Mouse (Mus musculus): ENCODE results near the gene Plppr1. TPM values are rescaled to one million over a fixed set of nuclear protein-coding genes. Genes with fewer than 3 reads are reported as not detected.

Gene Plppr1
- polyA plus RNA-seq, 1 experiment: not detected

DNA sequence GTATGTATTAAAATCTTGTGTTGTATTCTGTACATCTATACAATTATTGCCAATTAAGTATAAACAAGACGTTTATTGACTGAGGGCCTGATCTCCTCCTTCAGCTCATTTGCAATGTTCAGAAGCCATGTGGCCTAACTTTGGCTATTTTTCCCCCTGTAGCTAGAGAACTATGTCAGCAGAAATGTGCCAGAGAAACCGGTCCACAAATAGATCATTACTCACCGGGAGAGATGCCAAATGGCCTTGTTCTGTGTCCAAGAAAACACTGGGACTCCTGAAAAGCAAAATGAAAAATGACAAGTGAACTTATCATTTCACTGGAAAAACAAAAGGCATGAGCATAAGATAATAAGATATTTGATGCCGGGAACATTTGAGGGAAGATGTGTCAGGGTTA is 13.8 kb downstream of the Plppr1 start:
- no peaks in the 10 kb centered on the region for H3K79me3 ChIP-seq (ENCODE audit: low read depth)
- TF ChIP-seq CEBPB (IDR thresholded peaks at IDR 0.05; ENCODE audit: low read depth) (no peak), FOSL1 (IDR thresholded peaks at IDR 0.05; ENCODE audit: insufficient read depth, low read length, poor library complexity, severe bottlenecking) (no peak), MAX (IDR thresholded peaks at IDR 0.05) (no peak), MYOG (IDR thresholded peaks at IDR 0.05; ENCODE audit: control insufficient read depth, extremely low read depth, insufficient read length) (no peak), MYOD1 (IDR thresholded peaks at IDR 0.05; ENCODE audit: control insufficient read depth, insufficient read length, low read depth) (no peak), USF1 (IDR thresholded peaks at IDR 0.05; ENCODE audit: low read depth) (no peak), CTCF (IDR thresholded peaks at IDR 0.05; ENCODE audit: control insufficient read depth, insufficient read depth, insufficient read length) (no peak)
- H3K4me3 ChIP-seq (ENCODE audit: insufficient read depth, poor library complexity, severe bottlenecking): no peak overlapping the region
- H3ac ChIP-seq (ENCODE audit: control insufficient read depth, insufficient read length, low read depth): no peak overlapping the region
- H3K36me3 ChIP-seq (ENCODE audit: control insufficient read depth, insufficient read depth): no peaks in the 10 kb centered on the region
- no peaks in the 10 kb centered on the region for H3K79me2 ChIP-seq (ENCODE audit: control insufficient read depth, insufficient read depth)
- H3K27me3 ChIP-seq (ENCODE audit: control insufficient read depth, insufficient read depth, insufficient read length): no peaks in the 10 kb centered on the region

DNA sequence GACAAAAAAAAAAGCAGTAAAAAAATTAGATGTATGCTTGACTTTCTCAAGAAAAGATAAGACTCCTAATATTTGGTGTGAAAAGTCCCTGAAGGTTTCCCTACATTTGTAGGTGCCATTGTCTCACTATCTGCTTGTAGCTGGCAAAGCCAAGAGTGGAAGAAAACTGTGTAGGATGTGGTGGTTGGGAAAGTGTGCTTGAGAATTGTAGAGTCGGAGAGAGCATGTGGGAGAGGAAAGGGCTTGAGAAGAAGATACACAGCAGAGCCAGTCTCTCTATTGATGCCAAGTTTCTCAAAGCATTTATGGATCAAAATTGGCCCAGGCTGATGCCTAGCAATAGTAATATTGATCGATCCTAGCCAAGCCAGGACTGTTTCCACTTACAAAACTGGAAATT is 16.8 kb downstream of the Plppr1 start:
- Histone ChIP-seq H3K36me3 (ENCODE audit: control insufficient read depth, insufficient read depth) (no peaks in the 10 kb centered on the region), H3K79me3 (ENCODE audit: low read depth) (no peaks in the 10 kb centered on the region), H3K27me3 (ENCODE audit: control insufficient read depth, insufficient read depth, insufficient read length) (no peaks in the 10 kb centered on the region), H3ac (ENCODE audit: control insufficient read depth, insufficient read length, low read depth) (no peak overlapping the region), H3K79me2 (ENCODE audit: control insufficient read depth, insufficient read depth) (no peaks in the 10 kb centered on the region), H3K4me3 (ENCODE audit: insufficient read depth, poor library complexity, severe bottlenecking) (no peak overlapping the region)
- TF ChIP-seq CEBPB (IDR thresholded peaks at IDR 0.05; ENCODE audit: low read depth): no peak
- no peak for TF ChIP-seq USF1 (IDR thresholded peaks at IDR 0.05; ENCODE audit: low read depth)
- no peak for TF ChIP-seq MYOG (IDR thresholded peaks at IDR 0.05; ENCODE audit: control insufficient read depth, extremely low read depth, insufficient read length)
- TF ChIP-seq MYOD1 (IDR thresholded peaks at IDR 0.05; ENCODE audit: control insufficient read depth, insufficient read length, low read depth): no peak
- TF ChIP-seq FOSL1 (IDR thresholded peaks at IDR 0.05; ENCODE audit: insufficient read depth, low read length, poor library complexity, severe bottlenecking): no peak
- TF ChIP-seq MAX (IDR thresholded peaks at IDR 0.05): no peak
- TF ChIP-seq CTCF (IDR thresholded peaks at IDR 0.05; ENCODE audit: control insufficient read depth, insufficient read depth, insufficient read length): no peak

DNA sequence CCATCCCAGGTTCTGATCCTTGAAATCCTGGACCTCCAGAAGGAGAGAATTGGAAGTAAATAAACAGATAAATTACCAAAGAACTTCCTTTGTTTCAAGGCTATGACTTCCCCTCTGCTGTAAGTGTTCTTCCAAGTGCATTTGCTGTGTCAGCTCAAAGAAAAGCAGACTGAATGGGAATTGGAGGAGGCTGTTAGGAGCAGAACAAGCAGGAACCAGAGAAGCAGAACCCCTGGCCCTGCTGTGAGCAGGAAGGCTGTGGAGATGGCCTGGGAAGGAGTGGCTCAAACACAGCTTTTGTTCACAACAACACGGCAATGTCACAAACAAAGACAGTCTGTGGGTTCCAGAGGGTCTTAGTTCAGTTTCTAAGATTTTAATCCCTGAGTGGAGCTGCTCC is 20.3 kb downstream of the Plppr1 start:
- no peak for TF ChIP-seq MAX (IDR thresholded peaks at IDR 0.05)
- no peak for TF ChIP-seq MYOG (IDR thresholded peaks at IDR 0.05; ENCODE audit: control insufficient read depth, extremely low read depth, insufficient read length)
- no peak for TF ChIP-seq CEBPB (IDR thresholded peaks at IDR 0.05; ENCODE audit: low read depth)
- TF ChIP-seq FOSL1 (IDR thresholded peaks at IDR 0.05; ENCODE audit: insufficient read depth, low read length, poor library complexity, severe bottlenecking): no peak
- TF ChIP-seq USF1 (IDR thresholded peaks at IDR 0.05; ENCODE audit: low read depth): no peak
- no peak for TF ChIP-seq CTCF (IDR thresholded peaks at IDR 0.05; ENCODE audit: control insufficient read depth, insufficient read depth, insufficient read length)
- no peak for TF ChIP-seq MYOD1 (IDR thresholded peaks at IDR 0.05; ENCODE audit: control insufficient read depth, insufficient read length, low read depth)
- Histone ChIP-seq H3K4me3 (ENCODE audit: insufficient read depth, poor library complexity, severe bottlenecking) (no peak overlapping the region), H3K36me3 (ENCODE audit: control insufficient read depth, insufficient read depth) (no peaks in the 10 kb centered on the region), H3K79me2 (ENCODE audit: control insufficient read depth, insufficient read depth) (no peaks in the 10 kb centered on the region), H3ac (ENCODE audit: control insufficient read depth, insufficient read length, low read depth) (no peak overlapping the region), H3K79me3 (ENCODE audit: low read depth) (no peaks in the 10 kb centered on the region), H3K27me3 (ENCODE audit: control insufficient read depth, insufficient read depth, insufficient read length) (no peaks in the 10 kb centered on the region)

DNA sequence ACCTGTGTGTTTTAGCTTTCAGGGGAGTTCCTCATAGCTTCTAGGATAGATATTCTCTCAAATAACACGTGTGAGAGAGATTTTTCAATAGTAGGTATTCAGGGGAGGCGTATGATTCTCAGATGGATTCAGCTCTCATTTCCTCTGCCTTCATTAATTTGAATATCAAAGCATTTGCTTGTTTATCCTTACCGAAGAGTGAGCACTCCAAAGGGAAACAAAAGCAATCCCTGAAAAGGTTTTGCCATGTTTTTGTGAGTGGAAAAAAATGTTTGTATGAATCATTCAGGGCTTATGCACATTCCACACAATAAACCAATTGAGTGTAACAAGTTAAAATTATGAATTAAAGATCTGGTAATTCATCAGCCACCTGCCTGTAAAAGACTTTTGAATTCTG is 29.1 kb downstream of the Plppr1 start:
- Histone ChIP-seq H3ac (ENCODE audit: control insufficient read depth, insufficient read length, low read depth) (no peak overlapping the region), H3K36me3 (ENCODE audit: control insufficient read depth, insufficient read depth) (no peaks in the 10 kb centered on the region), H3K4me3 (ENCODE audit: insufficient read depth, poor library complexity, severe bottlenecking) (no peak overlapping the region), H3K79me3 (ENCODE audit: low read depth) (no peaks in the 10 kb centered on the region), H3K79me2 (ENCODE audit: control insufficient read depth, insufficient read depth) (no peaks in the 10 kb centered on the region), H3K27me3 (ENCODE audit: control insufficient read depth, insufficient read depth, insufficient read length) (no peaks in the 10 kb centered on the region)
- TF ChIP-seq MAX (IDR thresholded peaks at IDR 0.05): no peak
- no peak for TF ChIP-seq CEBPB (IDR thresholded peaks at IDR 0.05; ENCODE audit: low read depth)
- no peak for TF ChIP-seq MYOG (IDR thresholded peaks at IDR 0.05; ENCODE audit: control insufficient read depth, extremely low read depth, insufficient read length)
- no peak for TF ChIP-seq FOSL1 (IDR thresholded peaks at IDR 0.05; ENCODE audit: insufficient read depth, low read length, poor library complexity, severe bottlenecking)
- no peak for TF ChIP-seq CTCF (IDR thresholded peaks at IDR 0.05; ENCODE audit: control insufficient read depth, insufficient read depth, insufficient read length)
- no peak for TF ChIP-seq USF1 (IDR thresholded peaks at IDR 0.05; ENCODE audit: low read depth)
- TF ChIP-seq MYOD1 (IDR thresholded peaks at IDR 0.05; ENCODE audit: control insufficient read depth, insufficient read length, low read depth): no peak

DNA sequence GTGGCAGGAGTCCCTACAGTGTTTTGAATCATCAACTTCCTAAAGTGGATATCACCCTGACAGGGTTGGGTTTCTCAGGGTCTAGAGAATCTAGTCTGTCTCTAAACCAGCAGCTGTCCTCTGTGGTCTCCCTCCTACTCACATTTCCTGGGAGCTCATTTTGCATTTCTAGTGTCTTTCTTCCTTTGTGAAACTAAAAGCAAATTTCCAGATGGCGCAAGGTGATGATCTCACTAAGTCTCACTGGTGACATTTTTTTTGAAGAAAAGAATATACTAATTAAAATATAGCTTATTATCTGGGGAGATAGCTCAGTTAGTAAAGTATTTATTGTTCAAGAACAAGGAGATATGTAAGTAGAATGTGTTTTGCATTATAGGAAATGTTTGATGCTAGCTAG is 31.4 kb downstream of the Plppr1 start:
- H3K36me3 ChIP-seq (ENCODE audit: control insufficient read depth, insufficient read depth): no peaks in the 10 kb centered on the region
- no peak overlapping the region for H3K4me3 ChIP-seq (ENCODE audit: insufficient read depth, poor library complexity, severe bottlenecking)
- no peak overlapping the region for H3ac ChIP-seq (ENCODE audit: control insufficient read depth, insufficient read length, low read depth)
- no peaks in the 10 kb centered on the region for H3K79me2 ChIP-seq (ENCODE audit: control insufficient read depth, insufficient read depth)
- no peaks in the 10 kb centered on the region for H3K27me3 ChIP-seq (ENCODE audit: control insufficient read depth, insufficient read depth, insufficient read length)
- no peaks in the 10 kb centered on the region for H3K79me3 ChIP-seq (ENCODE audit: low read depth)
- TF ChIP-seq USF1 (IDR thresholded peaks at IDR 0.05; ENCODE audit: low read depth): no peak
- no peak for TF ChIP-seq MYOG (IDR thresholded peaks at IDR 0.05; ENCODE audit: control insufficient read depth, extremely low read depth, insufficient read length)
- TF ChIP-seq MAX (IDR thresholded peaks at IDR 0.05): no peak
- no peak for TF ChIP-seq CEBPB (IDR thresholded peaks at IDR 0.05; ENCODE audit: low read depth)
- TF ChIP-seq CTCF (IDR thresholded peaks at IDR 0.05; ENCODE audit: control insufficient read depth, insufficient read depth, insufficient read length): no peak
- no peak for TF ChIP-seq FOSL1 (IDR thresholded peaks at IDR 0.05; ENCODE audit: insufficient read depth, low read length, poor library complexity, severe bottlenecking)
- no peak for TF ChIP-seq MYOD1 (IDR thresholded peaks at IDR 0.05; ENCODE audit: control insufficient read depth, insufficient read length, low read depth)

DNA sequence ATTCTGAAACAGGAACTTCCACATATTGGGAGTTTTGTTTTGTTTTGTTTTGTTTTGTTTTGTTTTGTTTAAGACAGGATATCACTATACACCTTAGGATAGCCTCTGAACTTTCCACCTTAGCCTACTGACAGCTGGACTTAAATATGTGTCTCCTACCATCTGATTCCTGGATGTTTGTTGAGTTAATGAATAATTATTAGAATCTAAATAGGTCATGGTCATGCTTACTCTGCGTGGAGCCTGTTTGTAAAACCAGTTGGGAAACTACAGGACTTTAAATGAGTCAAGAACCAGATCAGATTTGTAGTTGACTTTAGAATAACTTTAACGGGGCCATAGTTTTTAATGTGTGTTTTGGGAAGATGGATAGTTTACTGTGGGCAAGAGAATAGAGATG is 40.4 kb downstream of the Plppr1 start:
- no peak overlapping the region for H3K4me3 ChIP-seq (ENCODE audit: insufficient read depth, poor library complexity, severe bottlenecking)
- no peaks in the 10 kb centered on the region for H3K79me2 ChIP-seq (ENCODE audit: control insufficient read depth, insufficient read depth)
- no peaks in the 10 kb centered on the region for H3K36me3 ChIP-seq (ENCODE audit: control insufficient read depth, insufficient read depth)
- H3ac ChIP-seq (ENCODE audit: control insufficient read depth, insufficient read length, low read depth): no peak overlapping the region
- TF ChIP-seq FOSL1 (IDR thresholded peaks at IDR 0.05; ENCODE audit: insufficient read depth, low read length, poor library complexity, severe bottlenecking): no peak
- TF ChIP-seq MAX (IDR thresholded peaks at IDR 0.05): no peak
- TF ChIP-seq CTCF (IDR thresholded peaks at IDR 0.05; ENCODE audit: control insufficient read depth, insufficient read depth, insufficient read length): no peak
- no peak for TF ChIP-seq MYOG (IDR thresholded peaks at IDR 0.05; ENCODE audit: control insufficient read depth, extremely low read depth, insufficient read length)
- TF ChIP-seq CEBPB (IDR thresholded peaks at IDR 0.05; ENCODE audit: low read depth): no peak
- TF ChIP-seq USF1 (IDR thresholded peaks at IDR 0.05; ENCODE audit: low read depth): no peak
- TF ChIP-seq MYOD1 (IDR thresholded peaks at IDR 0.05; ENCODE audit: control insufficient read depth, insufficient read length, low read depth): no peak
- no peaks in the 10 kb centered on the region for H3K27me3 ChIP-seq (ENCODE audit: control insufficient read depth, insufficient read depth, insufficient read length)
- no peaks in the 10 kb centered on the region for H3K79me3 ChIP-seq (ENCODE audit: low read depth)
